Mouse (Mus musculus) megakaryocyte, embryonic 14.5 days (primary cell): Measurements from ENCODE around the gene Eya3.

Experiments
- FLI1 ChIP-seq: IDR thresholded peaks from 2 replicates; pipeline ENCODE4 v1.6.1; 2012; ENCODE audit warnings: low read length, inconsistent platforms, mixed read lengths
- GATA1 ChIP-seq: IDR thresholded peaks from 3 replicates; pipeline ENCODE4 v1.6.1; 2012; ENCODE audit warnings: mixed read lengths, low read length, inconsistent platforms, borderline replicate concordance

DNA sequence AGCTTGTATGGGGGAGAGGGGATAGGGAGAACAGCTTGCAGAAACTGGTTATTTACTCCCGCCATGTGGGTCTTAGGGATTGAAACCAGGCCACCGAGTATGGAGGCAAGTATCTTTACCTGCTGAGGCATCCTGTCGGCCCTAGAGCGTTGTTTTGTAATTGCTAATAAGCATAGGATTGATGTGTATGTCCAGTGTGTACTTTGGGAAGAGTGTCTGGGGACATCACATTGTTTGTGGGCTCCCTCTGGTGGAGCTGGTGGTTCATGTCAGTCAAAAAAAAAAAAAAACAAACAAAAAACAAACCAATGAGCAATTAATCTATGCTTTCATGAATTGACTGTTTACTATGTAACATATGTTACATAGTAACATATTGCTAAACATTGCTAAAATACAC is 2.2 kb upstream of the Eya3 start:
- TF ChIP-seq GATA1 (no peak), FLI1 (no peak)
